Mouse (Mus musculus): ENCODE measurements at regions not wholly inside any gene's neighbourhood (a gene's known extent, or its start where the extent isn't known, plus 50 kb on each side); places are given as distances from the start of the nearest gene placed in this dataset.

DNA sequence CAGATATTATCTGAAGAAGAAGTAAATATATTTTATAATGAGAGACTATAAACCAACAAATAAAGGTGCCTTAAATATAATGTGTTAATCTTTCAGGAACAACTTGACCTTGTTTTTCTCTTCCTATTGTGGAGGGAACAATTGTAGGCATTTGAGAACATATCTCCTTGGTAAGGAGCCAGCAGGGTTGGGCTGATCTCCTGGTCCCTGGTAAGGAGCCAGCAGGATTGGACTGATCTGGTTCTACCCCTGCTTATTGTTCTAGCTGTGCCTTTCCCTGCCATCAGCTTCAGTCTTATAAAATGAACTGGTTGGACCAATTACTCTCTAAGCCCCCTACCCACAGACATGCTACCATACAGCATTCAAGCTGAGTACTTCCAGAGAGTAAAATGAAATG lies 187.7 kb upstream of the Gria1 start:
- TF ChIP-seq CTCF (IDR thresholded peaks at IDR 0.05; ENCODE audit: borderline replicate concordance, insufficient read depth, low read depth, low read length) (no peak), POLR2A (IDR thresholded peaks at IDR 0.05; ENCODE audit: borderline replicate concordance, insufficient read depth, low read length) (no peak)

All from cerebellum, adult 2 months (tissue).